In the genomic region with DNA sequence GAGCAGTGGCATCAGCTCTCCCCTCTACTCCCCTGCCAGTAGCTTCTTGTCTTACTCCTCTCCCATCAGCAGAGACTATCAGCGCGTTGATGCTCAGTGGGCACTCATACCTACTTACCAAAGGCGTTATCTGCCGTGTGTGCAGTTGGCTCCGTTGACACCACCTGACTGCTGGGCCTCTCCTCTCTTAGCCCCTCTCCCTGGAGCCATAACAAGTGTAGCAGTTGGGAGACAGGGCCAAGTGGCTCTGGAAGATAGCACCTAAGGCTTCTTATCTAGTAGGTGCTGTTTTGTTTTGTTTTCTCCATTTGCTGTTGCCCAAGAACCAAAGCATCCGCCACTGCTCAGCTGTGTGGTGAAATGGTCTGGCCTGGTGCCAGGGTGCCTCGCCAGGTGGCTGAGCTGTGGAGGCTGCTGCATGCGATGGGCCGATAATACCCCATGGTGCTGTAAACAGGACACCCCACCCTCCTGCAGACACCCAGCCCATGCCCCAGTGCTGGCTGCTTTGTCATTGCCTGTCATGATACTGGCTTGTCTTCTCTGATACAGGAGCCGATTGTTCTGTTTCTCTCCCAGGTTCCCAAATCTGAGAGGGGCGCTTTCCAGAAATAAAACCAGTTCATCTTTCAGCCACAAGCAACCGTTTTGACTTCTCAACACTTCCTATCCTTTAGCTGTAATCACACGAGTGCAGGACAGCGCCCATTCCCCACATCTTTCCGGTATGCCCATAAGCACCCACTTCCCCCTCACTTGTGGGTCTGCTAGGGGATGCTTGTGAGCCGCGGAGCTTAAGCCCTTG, we compare ENCODE assay signal across 8 mouse cellular contexts. TPM values are rescaled to one million over a fixed set of nuclear protein-coding genes. Genes with fewer than 3 reads are reported as not detected.
DNase-seq lines count a peak whose midpoint lies in the region; ATAC-seq lines count a peak whose summit lies in the region.

No protein-coding gene starts in this region.

- no peak for ATAC-seq in midbrain, embryonic 11.5 days (ENCODE audit: low FRiP score)
- no peak for ATAC-seq in midbrain, embryonic 16.5 days
- peak; percentile 49; the same call in 1 of the 2 replicates for ATAC-seq in forebrain, embryonic 16.5 days
- ATAC-seq in intestine, embryonic 16.5 days = peak; percentile 86
- peak; percentile 95 for ATAC-seq in stomach, embryonic 15.5 days (ENCODE audit: insufficient read depth, low FRiP score, low read depth)

- no peak overlapping the region for H3K4me2 ChIP-seq in midbrain, embryonic 11.5 days
- H3K4me2 ChIP-seq in midbrain, embryonic 16.5 days (ENCODE audit: low read length) = no peak overlapping the region
- no peak overlapping the region for H3K4me2 ChIP-seq in forebrain, embryonic 16.5 days (ENCODE audit: low read length)
- no peak overlapping the region for H3K4me2 ChIP-seq in intestine, embryonic 16.5 days (ENCODE audit: low read depth, low read length)
- H3K4me2 ChIP-seq in stomach, embryonic 15.5 days = no peak overlapping the region

- peak overlapping the region; percentile 44; the same call in 1 of the 2 replicates for H3K27ac ChIP-seq in midbrain, embryonic 11.5 days (ENCODE audit: low read depth, low read length)
- H3K27ac ChIP-seq in midbrain, embryonic 16.5 days (ENCODE audit: low read length) = no peak overlapping the region
- no peak overlapping the region for H3K27ac ChIP-seq in forebrain, embryonic 16.5 days (ENCODE audit: low read length)
- H3K27ac ChIP-seq in intestine, embryonic 16.5 days (ENCODE audit: low read length) = no peak overlapping the region
- 0 out of 2 replicates have a peak overlapping the region, but pooled peaks have one; percentile 21 for H3K27ac ChIP-seq in stomach, embryonic 15.5 days

- no peak for DNase-seq in midbrain, embryonic 11.5 days (ENCODE audit: low spot score, missing footprints)
- DNase-seq in adrenal gland, adult 2 months = peak; percentile 53
- peak; percentile 89 for DNase-seq in lung, postnatal 25 days (ENCODE audit: low spot score)
- DNase-seq in urinary bladder, postnatal 4 days (ENCODE audit: low spot score in 2 of 2) = no peak

- H3K9me3 ChIP-seq in midbrain, embryonic 11.5 days (ENCODE audit: control insufficient read depth, low read length) = no peaks in the 10 kb centered on the region
- H3K9me3 ChIP-seq in midbrain, embryonic 16.5 days (replicated peaks; ENCODE audit: control insufficient read depth, low read length, poor library complexity, severe bottlenecking) = no peaks in the 10 kb centered on the region
- H3K9me3 ChIP-seq in forebrain, embryonic 16.5 days (ENCODE audit: control insufficient read depth, low read length) = no peaks in the 10 kb centered on the region
- H3K9me3 ChIP-seq in intestine, embryonic 16.5 days (ENCODE audit: control insufficient read depth, low read length) = no peaks in the 10 kb centered on the region
- H3K9me3 ChIP-seq in stomach, embryonic 15.5 days = no peaks in the 10 kb centered on the region

- H3K9ac ChIP-seq in midbrain, embryonic 11.5 days (ENCODE audit: low read length) = no peak overlapping the region
- H3K9ac ChIP-seq in midbrain, embryonic 16.5 days (ENCODE audit: low read depth, low read length) = no peak overlapping the region
- no peak overlapping the region for H3K9ac ChIP-seq in forebrain, embryonic 16.5 days (replicated peaks; ENCODE audit: low read depth, low read length)
- H3K9ac ChIP-seq in intestine, embryonic 16.5 days (ENCODE audit: low read depth, low read length) = no peak overlapping the region
- no peak overlapping the region for H3K9ac ChIP-seq in stomach, embryonic 15.5 days

- H3K27me3 ChIP-seq in midbrain, embryonic 11.5 days (ENCODE audit: control insufficient read depth, insufficient read depth, low read length) = no peaks in the 10 kb centered on the region
- H3K27me3 ChIP-seq in midbrain, embryonic 16.5 days (ENCODE audit: control insufficient read depth, insufficient read depth, low read depth, low read length) = no peaks in the 10 kb centered on the region
- H3K27me3 ChIP-seq in forebrain, embryonic 16.5 days (replicated peaks; ENCODE audit: control insufficient read depth, insufficient read depth, low read length) = no peaks in the 10 kb centered on the region
- H3K27me3 ChIP-seq in intestine, embryonic 16.5 days (replicated peaks; ENCODE audit: control insufficient read depth, insufficient read depth, low read length) = no peaks in the 10 kb centered on the region
- H3K27me3 ChIP-seq in stomach, embryonic 15.5 days (replicated peaks) = no peaks in the 10 kb centered on the region

- 82% methylated on average over 17 of the region's 17 CpGs for WGBS in midbrain, embryonic 11.5 days
- 79% methylated on average over 17 of the region's 17 CpGs for WGBS in midbrain, embryonic 16.5 days
- 73% methylated on average over 17 of the region's 17 CpGs for WGBS in forebrain, embryonic 16.5 days
- 73% methylated on average over 17 of the region's 17 CpGs for whole genome bisulfite sequencing in intestine, embryonic 16.5 days
- WGBS in stomach, embryonic 15.5 days = 73% methylated on average over 17 of the region's 17 CpGs

- H3K4me3 ChIP-seq in midbrain, embryonic 11.5 days (ENCODE audit: low read depth, low read length) = no peak overlapping the region
- H3K4me3 ChIP-seq in midbrain, embryonic 16.5 days (ENCODE audit: low read depth, low read length) = no peak overlapping the region
- no peak overlapping the region for H3K4me3 ChIP-seq in forebrain, embryonic 16.5 days (replicated peaks; ENCODE audit: low read length)
- H3K4me3 ChIP-seq in intestine, embryonic 16.5 days (ENCODE audit: low read length) = no peak overlapping the region
- no peak overlapping the region for H3K4me3 ChIP-seq in stomach, embryonic 15.5 days (replicated peaks)

- no peaks in the 10 kb centered on the region for H3K4me1 ChIP-seq in midbrain, embryonic 11.5 days (ENCODE audit: control insufficient read depth, insufficient read depth, low read length)
- peaks cover 4% of the 10 kb centered on the region; the same call in 1 of the 2 replicates for H3K4me1 ChIP-seq in midbrain, embryonic 16.5 days (ENCODE audit: control insufficient read depth, insufficient read depth, low read length)
- peaks cover 7% of the 10 kb centered on the region for H3K4me1 ChIP-seq in forebrain, embryonic 16.5 days (replicated peaks; ENCODE audit: control insufficient read depth, insufficient read depth, low read length)
- peaks cover 4% of the 10 kb centered on the region; the same call in 1 of the 2 replicates for H3K4me1 ChIP-seq in intestine, embryonic 16.5 days (ENCODE audit: control insufficient read depth, insufficient read depth, low read length)
- 0 out of 2 replicates have a peak, but pooled peaks cover 5% of the 10 kb centered on the region for H3K4me1 ChIP-seq in stomach, embryonic 15.5 days

- no peaks in the 10 kb centered on the region for H3K36me3 ChIP-seq in midbrain, embryonic 11.5 days (ENCODE audit: control insufficient read depth, insufficient read depth, low read length)
- H3K36me3 ChIP-seq in midbrain, embryonic 16.5 days (ENCODE audit: control insufficient read depth, insufficient read depth, low read length) = no peaks in the 10 kb centered on the region
- no peaks in the 10 kb centered on the region for H3K36me3 ChIP-seq in forebrain, embryonic 16.5 days (ENCODE audit: control insufficient read depth, insufficient read depth)
- H3K36me3 ChIP-seq in intestine, embryonic 16.5 days (ENCODE audit: control insufficient read depth, insufficient read depth, low read length) = no peaks in the 10 kb centered on the region
- no peaks in the 10 kb centered on the region for H3K36me3 ChIP-seq in stomach, embryonic 15.5 days

RNA-seq across cellular contexts. Expression of gene Fam117a, which starts 19.9 kb away (rescaled TPM):
- polyA plus RNA-seq in midbrain, embryonic 11.5 days (2014; fragmentation: Nextera tagmentation; extraction: Ambion mirVana) = 7.5 and 7.6 TPM in 2 replicates
- polyA plus RNA-seq in midbrain, embryonic 16.5 days (2015; fragmentation: Nextera tagmentation; extraction: Ambion mirVana) = 2.1 and 2.2 TPM in 2 replicates
- total RNA-seq in adrenal gland, adult 2 months (2021) = 10 to 100 TPM; 16.6 to 20.9 TPM
- polyA plus RNA-seq in adrenal gland, adult 2 months (2012; rRNA removed) = 27.0 and 37.1 TPM in 2 replicates
- polyA plus RNA-seq in forebrain, embryonic 16.5 days (2015; fragmentation: Nextera tagmentation; extraction: Ambion mirVana) = 2.7 and 2.9 TPM in 2 replicates
- 8.3 and 8.8 TPM in 2 replicates for polyA plus RNA-seq in intestine, embryonic 16.5 days (2015; fragmentation: Nextera tagmentation; extraction: Ambion mirVana)
- 13.7 and 17.5 TPM in 2 replicates for polyA plus RNA-seq in stomach, embryonic 15.5 days (2015; fragmentation: Nextera tagmentation; extraction: Ambion mirVana)

RNA-seq across cellular contexts. Expression of gene Slc35b1, which starts 27.8 kb away (rescaled TPM):
- polyA plus RNA-seq in midbrain, embryonic 11.5 days (2014; fragmentation: Nextera tagmentation; extraction: Ambion mirVana) = 130 and 133 TPM in 2 replicates
- 144 and 157 TPM in 2 replicates for polyA plus RNA-seq in midbrain, embryonic 16.5 days (2015; fragmentation: Nextera tagmentation; extraction: Ambion mirVana)
- 10 to 100 TPM; 61.1 to 76.8 TPM for total RNA-seq in adrenal gland, adult 2 months (2021)
- 52.8 and 60.4 TPM in 2 replicates for polyA plus RNA-seq in adrenal gland, adult 2 months (2012; rRNA removed)
- 152 and 154 TPM in 2 replicates for polyA plus RNA-seq in forebrain, embryonic 16.5 days (2015; fragmentation: Nextera tagmentation; extraction: Ambion mirVana)
- polyA plus RNA-seq in intestine, embryonic 16.5 days (2015; fragmentation: Nextera tagmentation; extraction: Ambion mirVana) = 116 and 117 TPM in 2 replicates
- 96.3 and 105 TPM in 2 replicates for polyA plus RNA-seq in stomach, embryonic 15.5 days (2015; fragmentation: Nextera tagmentation; extraction: Ambion mirVana)

RNA-seq across cellular contexts. Expression of gene Kat7, which starts 46.6 kb away (rescaled TPM):
- 75.8 and 80.9 TPM in 2 replicates for polyA plus RNA-seq in midbrain, embryonic 11.5 days (2014; fragmentation: Nextera tagmentation; extraction: Ambion mirVana)
- polyA plus RNA-seq in midbrain, embryonic 16.5 days (2015; fragmentation: Nextera tagmentation; extraction: Ambion mirVana) = 65.8 and 69.1 TPM in 2 replicates
- 10 to 100 TPM; 51.7 to 64.2 TPM for total RNA-seq in adrenal gland, adult 2 months (2021)
- 21.5 and 23.8 TPM in 2 replicates for polyA plus RNA-seq in adrenal gland, adult 2 months (2012; rRNA removed)
- 73.6 and 87.9 TPM in 2 replicates for polyA plus RNA-seq in forebrain, embryonic 16.5 days (2015; fragmentation: Nextera tagmentation; extraction: Ambion mirVana)
- polyA plus RNA-seq in intestine, embryonic 16.5 days (2015; fragmentation: Nextera tagmentation; extraction: Ambion mirVana) = 61.1 and 64.5 TPM in 2 replicates
- 57.1 and 62.3 TPM in 2 replicates for polyA plus RNA-seq in stomach, embryonic 15.5 days (2015; fragmentation: Nextera tagmentation; extraction: Ambion mirVana)

RNA-seq across cellular contexts. Expression of gene Spop, which starts 57.2 kb away (rescaled TPM):
- 132 and 162 TPM in 2 replicates for polyA plus RNA-seq in midbrain, embryonic 11.5 days (2014; fragmentation: Nextera tagmentation; extraction: Ambion mirVana)
- 244 and 258 TPM in 2 replicates for polyA plus RNA-seq in midbrain, embryonic 16.5 days (2015; fragmentation: Nextera tagmentation; extraction: Ambion mirVana)
- total RNA-seq in adrenal gland, adult 2 months (2021) = 100 to 1,000 TPM; 105 to 187 TPM
- 39.1 and 45.3 TPM in 2 replicates for polyA plus RNA-seq in adrenal gland, adult 2 months (2012; rRNA removed)
- 252 and 265 TPM in 2 replicates for polyA plus RNA-seq in forebrain, embryonic 16.5 days (2015; fragmentation: Nextera tagmentation; extraction: Ambion mirVana)
- polyA plus RNA-seq in intestine, embryonic 16.5 days (2015; fragmentation: Nextera tagmentation; extraction: Ambion mirVana) = 104 and 127 TPM in 2 replicates
- polyA plus RNA-seq in stomach, embryonic 15.5 days (2015; fragmentation: Nextera tagmentation; extraction: Ambion mirVana) = 142 and 151 TPM in 2 replicates

Comparison
In these comparisons a context has a peak if more than half of its experiments do, and no peak if none do; other contexts are left out.
1. H3K27ac ChIP-seq: peak in midbrain, embryonic 11.5 days (single experiment) and stomach, embryonic 15.5 days (single experiment); none in midbrain, embryonic 16.5 days (single experiment), forebrain, embryonic 16.5 days (single experiment) and intestine, embryonic 16.5 days (single experiment).
2. ATAC-seq: peak in forebrain, embryonic 16.5 days (single experiment), intestine, embryonic 16.5 days (single experiment) and stomach, embryonic 15.5 days (single experiment); none in midbrain, embryonic 11.5 days (single experiment) and midbrain, embryonic 16.5 days (single experiment).
3. DNase-seq: peak in adrenal gland, adult 2 months (single experiment) and lung, postnatal 25 days (single experiment); none in midbrain, embryonic 11.5 days (single experiment) and urinary bladder, postnatal 4 days (0 of 2).